Comparison of ENCODE assay signal across 16 mouse cellular contexts in the genomic region with DNA sequence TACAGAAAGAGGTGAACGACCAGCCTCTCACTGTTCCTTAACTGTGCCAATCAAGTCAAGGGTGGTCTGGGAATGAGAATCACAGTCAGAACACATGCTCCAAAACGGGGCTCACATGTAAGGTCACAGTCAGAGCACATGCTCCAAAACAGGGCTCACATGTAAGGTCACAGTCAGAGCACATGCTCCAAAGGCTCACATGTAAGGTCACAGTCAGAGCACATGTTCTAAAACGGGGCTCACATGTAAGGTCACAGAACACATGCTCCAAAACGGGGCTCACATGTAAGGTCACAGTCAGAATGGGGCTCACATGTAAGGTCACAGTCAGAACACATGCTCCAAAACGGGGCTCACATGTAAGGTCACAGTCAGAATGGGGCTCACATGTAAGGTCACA. TPM values are rescaled to one million over a fixed set of nuclear protein-coding genes. Genes with fewer than 3 reads are reported as not detected.
"Had no signal": no experiment of that assay in that cellular context is flagged by ENCODE, and none has a peak within 500 bp of the region (broad histone marks: within the 10 kb centered on the region; RNA-seq: fewer than 3 reads in every experiment).

No protein-coding gene starts in this region.

RNA-seq across cellular contexts. Expression of gene Aipl1, which starts 47.9 kb away (rescaled TPM):
- total RNA-seq: heart, postnatal 14 days; heart, postnatal 25 days; heart, postnatal 36 days; hindbrain, postnatal 0 days; layer of hippocampus, adult 18-20 months; layer of hippocampus, adult 2 months; layer of hippocampus, adult 8-10 months; layer of hippocampus, postnatal 10 days; layer of hippocampus, postnatal 25 days; layer of hippocampus, postnatal 36 days; left cerebral cortex, adult 18-20 months; left cerebral cortex, adult 2 months had no signal
- polyA plus RNA-seq: hindbrain, embryonic 11.5 days; hindbrain, embryonic 14.5 days; kidney, adult 2 months; large intestine, adult 2 months had no signal

RNA-seq across cellular contexts. Expression of gene Pimreg, which starts 52.4 kb away (rescaled TPM):
- total RNA-seq: layer of hippocampus, adult 18-20 months; left cerebral cortex, adult 18-20 months had no signal
